Mouse (Mus musculus): Measurements from ENCODE around the gene Gck. TPM values are rescaled to one million over a fixed set of nuclear protein-coding genes. Genes with fewer than 3 reads are reported as not detected.

Gene Gck
- polyA plus RNA-seq, 1 experiment from 2014 or later: 7.7 TPM

DNA sequence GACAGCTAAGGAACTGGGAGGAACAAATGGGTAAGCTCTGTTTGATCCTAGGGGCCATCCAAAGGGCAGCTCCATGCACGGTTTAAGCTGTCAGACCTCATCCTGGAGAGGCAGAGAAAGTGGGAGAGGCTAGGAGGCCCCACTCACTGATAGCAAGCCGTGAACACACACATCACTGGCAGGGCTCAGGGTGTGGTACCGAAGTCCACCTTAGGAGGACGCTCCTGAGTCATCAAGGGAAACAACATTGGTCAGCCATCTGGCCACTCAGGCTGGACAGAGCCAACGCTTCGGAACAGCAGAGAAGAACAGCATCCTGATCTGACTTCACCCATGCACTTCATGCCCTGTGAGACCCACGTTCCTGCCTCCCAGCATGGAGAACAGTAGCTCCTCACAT, 29.2 kb upstream of the Gck start:
- ATAC-seq (replicated peaks): no peak
- 89% methylated on average over 7 of the region's 7 CpGs for WGBS
- no peaks in the 10 kb centered on the region for H3K9me3 ChIP-seq

DNA sequence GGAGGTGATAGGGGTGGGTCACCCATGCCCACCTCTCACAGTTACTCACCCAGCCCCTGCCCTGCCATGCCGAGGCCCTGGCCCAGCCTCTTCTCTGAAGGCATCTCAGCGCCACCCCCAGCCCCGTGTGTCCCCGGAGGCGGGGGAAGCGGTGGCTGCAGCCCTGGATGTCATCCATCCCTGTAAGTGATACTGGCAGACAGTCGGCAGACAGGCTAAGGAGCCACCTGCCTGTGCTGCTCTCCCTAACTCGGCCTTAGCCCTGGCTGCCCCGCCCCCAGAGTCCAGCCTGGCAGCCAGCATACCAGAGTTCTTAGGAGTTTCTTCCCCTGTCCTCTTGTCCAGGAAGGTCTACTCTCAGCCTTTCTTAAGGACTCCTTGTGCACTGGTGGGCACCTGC, 26.2 kb upstream of the Gck start:
- 25% methylated on average over 9 of the region's 9 CpGs for WGBS
- Histone ChIP-seq H3K9me3 (no peaks in the 10 kb centered on the region), H3K27ac (replicated peaks) (no peak overlapping the region), H3K4me2 (replicated peaks) (no peak overlapping the region), H3K27me3 (no peaks in the 10 kb centered on the region), H3K9ac (replicated peaks) (no peak overlapping the region), H3K4me1 (no peaks in the 10 kb centered on the region), H3K4me3 (no peak overlapping the region), H3K36me3 (peaks cover 7% of the 10 kb centered on the region)
- no peak for ATAC-seq (replicated peaks)

More for the DNA sequence above, 29.2 kb upstream of the Gck start:
- Histone ChIP-seq H3K36me3 (no peaks in the 10 kb centered on the region), H3K9ac (replicated peaks) (no peak overlapping the region), H3K4me1 (no peaks in the 10 kb centered on the region), H3K27me3 (no peaks in the 10 kb centered on the region), H3K27ac (replicated peaks) (no peak overlapping the region), H3K4me3 (no peak overlapping the region), H3K4me2 (replicated peaks) (no peak overlapping the region)

DNA sequence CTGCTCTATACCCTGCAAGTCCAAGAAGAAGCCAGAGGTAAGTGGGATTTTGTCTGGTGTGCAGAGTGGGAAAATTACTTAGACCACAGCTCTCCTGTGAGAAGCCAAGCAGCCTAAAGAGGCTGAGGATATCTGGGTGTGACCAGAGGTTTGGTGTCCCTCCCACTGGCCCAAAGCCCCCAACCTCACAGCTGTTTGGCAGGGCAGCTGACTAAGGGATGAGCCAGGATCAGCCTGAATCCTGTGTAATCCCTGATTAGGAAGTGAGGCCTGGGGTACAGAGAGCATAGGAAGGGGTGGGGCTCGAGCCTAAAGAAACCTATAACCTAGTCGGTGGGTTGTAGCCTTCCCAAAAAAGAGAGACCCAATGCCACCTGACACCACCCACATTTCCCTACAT, 25.2 kb upstream of the Gck start:
- H3K4me3 ChIP-seq: no peak overlapping the region
- H3K4me1 ChIP-seq: no peaks in the 10 kb centered on the region
- no peak overlapping the region for H3K27ac ChIP-seq (replicated peaks)
- no peak overlapping the region for H3K4me2 ChIP-seq (replicated peaks)
- H3K27me3 ChIP-seq: no peaks in the 10 kb centered on the region
- H3K9me3 ChIP-seq: no peaks in the 10 kb centered on the region
- WGBS: 66% methylated on average over 2 of the region's 2 CpGs
- no peak for ATAC-seq (replicated peaks)
- H3K36me3 ChIP-seq: peaks cover 8% of the 10 kb centered on the region
- no peak overlapping the region for H3K9ac ChIP-seq (replicated peaks)

DNA sequence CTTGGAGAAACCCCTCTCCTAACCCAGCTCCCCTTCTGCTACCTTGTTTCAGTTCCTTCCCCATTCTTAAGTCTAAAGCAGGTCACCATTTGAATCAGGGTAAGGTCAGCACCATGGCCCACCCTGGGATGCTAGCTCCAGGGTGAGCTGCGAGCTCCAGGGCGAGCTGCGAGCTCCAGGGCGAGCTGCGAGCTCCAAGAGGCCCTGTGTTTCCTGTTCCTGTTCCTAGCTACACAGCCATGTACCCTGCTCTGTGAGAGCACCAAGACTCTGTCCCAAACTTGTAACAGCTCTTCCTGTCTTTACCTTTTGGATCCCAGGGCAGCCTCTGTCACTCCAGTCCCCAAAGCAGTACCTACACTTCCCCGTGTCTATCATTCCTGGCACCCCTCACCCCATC, 24.2 kb upstream of the Gck start:
- WGBS: 87% methylated on average over 6 of the region's 6 CpGs
- no peak for ATAC-seq (replicated peaks)
- Histone ChIP-seq H3K4me2 (replicated peaks) (no peak overlapping the region), H3K9me3 (no peaks in the 10 kb centered on the region), H3K4me3 (no peak overlapping the region), H3K9ac (replicated peaks) (no peak overlapping the region), H3K27me3 (no peaks in the 10 kb centered on the region), H3K36me3 (peaks cover 13% of the 10 kb centered on the region), H3K27ac (replicated peaks) (no peak overlapping the region), H3K4me1 (no peaks in the 10 kb centered on the region)

- no peaks in the 10 kb centered on the region for H3K4me1 ChIP-seq
- no peaks in the 10 kb centered on the region for H3K9me3 ChIP-seq
- H3K4me3 ChIP-seq: no peak overlapping the region
- no peak overlapping the region for H3K9ac ChIP-seq (replicated peaks)
- no peaks in the 10 kb centered on the region for H3K27me3 ChIP-seq
- H3K27ac ChIP-seq (replicated peaks): no peak overlapping the region
- H3K4me2 ChIP-seq (replicated peaks): no peak overlapping the region
- ATAC-seq (replicated peaks): no peak
- WGBS: 57% methylated on average over 7 of the region's 7 CpGs
- peaks cover 20% of the 10 kb centered on the region for H3K36me3 ChIP-seq
These were observed 23.3 kb upstream of the Gck start for GRCm38 (mm10) chr11:5973151-5973550.

- Histone ChIP-seq H3K36me3 (peaks cover 38% of the 10 kb centered on the region), H3K4me1 (no peaks in the 10 kb centered on the region), H3K9ac (replicated peaks) (no peak overlapping the region), H3K4me2 (replicated peaks) (no peak overlapping the region), H3K27ac (replicated peaks) (no peak overlapping the region), H3K4me3 (no peak overlapping the region), H3K27me3 (no peaks in the 10 kb centered on the region), H3K9me3 (no peaks in the 10 kb centered on the region)
- WGBS: 69% methylated on average over 7 of the region's 7 CpGs
- ATAC-seq (replicated peaks): no peak
These were observed 21.3 kb upstream of the Gck start for GRCm38 (mm10) chr11:5971202-5971601.

DNA sequence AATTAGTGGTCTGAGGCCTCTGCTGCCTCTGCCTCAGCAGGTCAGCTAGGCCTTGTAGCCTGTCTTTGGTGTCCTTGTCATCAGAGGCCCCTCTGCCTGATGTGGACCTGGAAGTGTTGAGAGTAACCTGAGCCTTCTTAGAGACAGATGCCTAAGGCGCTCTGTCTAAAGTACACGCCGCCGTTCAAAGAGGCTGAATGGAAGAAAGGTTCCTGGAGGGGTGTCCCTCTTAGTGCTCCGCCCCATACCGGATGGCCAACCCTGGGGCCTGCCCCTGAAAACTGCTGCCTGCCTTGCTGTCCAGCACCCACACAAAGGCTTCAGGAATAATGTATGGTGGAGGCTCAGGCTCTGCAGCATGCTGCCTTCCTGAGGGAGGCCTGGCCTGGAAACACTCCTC, 18.3 kb upstream of the Gck start:
- ATAC-seq (replicated peaks): no peak
- 86% methylated on average over 6 of the region's 6 CpGs for WGBS
- H3K4me1 ChIP-seq: no peaks in the 10 kb centered on the region
- H3K27ac ChIP-seq (replicated peaks): no peak overlapping the region
- no peak overlapping the region for H3K4me3 ChIP-seq
- H3K9ac ChIP-seq (replicated peaks): no peak overlapping the region
- H3K36me3 ChIP-seq: peaks cover 66% of the 10 kb centered on the region
- no peaks in the 10 kb centered on the region for H3K9me3 ChIP-seq
- H3K27me3 ChIP-seq: no peaks in the 10 kb centered on the region
- no peak overlapping the region for H3K4me2 ChIP-seq (replicated peaks)

DNA sequence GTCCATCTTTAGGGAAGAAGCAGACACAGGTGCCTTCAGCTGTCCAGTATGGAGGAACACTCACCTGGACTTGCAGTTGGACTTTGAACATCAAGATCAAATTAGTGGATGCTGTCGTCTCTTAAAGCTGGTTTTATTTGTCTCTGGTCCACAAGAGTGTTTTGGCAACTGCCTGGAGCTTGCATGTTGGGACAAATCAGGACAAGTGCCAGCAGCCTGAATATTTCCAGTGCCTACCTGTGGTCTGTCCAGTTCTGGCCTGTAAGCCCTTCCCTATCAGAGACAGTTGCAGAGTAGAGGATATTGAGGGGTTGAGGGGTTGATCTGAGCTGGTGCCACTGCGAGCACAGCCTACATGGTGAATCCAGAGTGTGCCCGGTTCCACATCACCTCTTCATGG, 16.9 kb upstream of the Gck start:
- no peaks in the 10 kb centered on the region for H3K9me3 ChIP-seq
- H3K36me3 ChIP-seq: peaks cover 76% of the 10 kb centered on the region
- H3K9ac ChIP-seq (replicated peaks): no peak overlapping the region
- no peak overlapping the region for H3K27ac ChIP-seq (replicated peaks)
- ATAC-seq (replicated peaks): no peak
- H3K4me2 ChIP-seq (replicated peaks): no peak overlapping the region
- H3K4me1 ChIP-seq: no peaks in the 10 kb centered on the region
- H3K27me3 ChIP-seq: no peaks in the 10 kb centered on the region
- 97% methylated on average over 3 of the region's 3 CpGs for WGBS
- H3K4me3 ChIP-seq: no peak overlapping the region

- Histone ChIP-seq H3K9ac (replicated peaks) (no peak overlapping the region), H3K4me1 (no peaks in the 10 kb centered on the region), H3K4me3 (no peak overlapping the region), H3K4me2 (replicated peaks) (no peak overlapping the region), H3K36me3 (peaks cover 81% of the 10 kb centered on the region), H3K9me3 (no peaks in the 10 kb centered on the region), H3K27ac (replicated peaks) (no peak overlapping the region), H3K27me3 (no peaks in the 10 kb centered on the region)
- WGBS: 84% methylated on average over 11 of the region's 11 CpGs
- ATAC-seq (replicated peaks): no peak
These were observed 16.0 kb upstream of the Gck start for GRCm38 (mm10) chr11:5965865-5966264.

DNA sequence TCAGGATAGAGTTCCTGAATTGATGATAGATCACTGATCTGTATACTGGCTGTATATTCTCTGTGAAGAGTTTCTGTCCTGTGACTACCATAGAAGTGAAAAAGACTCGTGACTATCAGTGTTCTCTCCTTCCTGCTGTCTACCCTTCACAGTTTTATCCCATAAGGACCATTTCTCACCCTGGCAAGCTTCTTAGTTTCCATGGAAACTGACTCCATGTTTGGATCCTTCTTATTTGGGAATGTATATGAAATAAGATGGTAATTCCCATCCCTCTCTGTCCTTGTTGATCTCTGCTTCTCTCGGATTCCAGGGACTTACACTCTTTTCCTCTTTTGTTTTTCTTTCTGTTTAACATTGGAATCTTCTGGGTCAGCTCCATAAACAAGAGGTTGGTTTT, 10.2 kb upstream of the Gck start:
- Histone ChIP-seq H3K9me3 (no peaks in the 10 kb centered on the region), H3K4me1 (peaks cover 18% of the 10 kb centered on the region), H3K4me3 (no peak overlapping the region), H3K27ac (replicated peaks) (no peak overlapping the region), H3K4me2 (replicated peaks) (no peak overlapping the region), H3K36me3 (peaks cover 46% of the 10 kb centered on the region), H3K27me3 (no peaks in the 10 kb centered on the region), H3K9ac (replicated peaks) (no peak overlapping the region)
- 81% methylated on average over 2 of the region's 2 CpGs for WGBS
- no peak for ATAC-seq (replicated peaks)

- Histone ChIP-seq H3K4me2 (replicated peaks) (peak within 1 kb of the TSS; percentile 56), H3K27me3 (no peaks in the 10 kb centered on the region), H3K4me3 (peak within 1 kb of the TSS; percentile 75), H3K27ac (replicated peaks) (peak within 1 kb of the TSS; percentile 83), H3K9ac (replicated peaks) (peak within 1 kb of the TSS; percentile 84), H3K36me3 (peaks cover 4% of the 10 kb centered on the region), H3K4me1 (peaks cover 22% of the 10 kb centered on the region), H3K9me3 (no peaks in the 10 kb centered on the region)
- peak; percentile 98 for ATAC-seq (replicated peaks)
- WGBS: under 1% methylated on average over 71 of the region's 71 CpGs
These were observed 5.8 kb upstream of the Gck start, which contains the start of gene Ykt6 for GRCm38 (mm10) chr11:5955546-5956276. Gene Ykt6, plus strand, starts transcription at chr11:5955693.

DNA sequence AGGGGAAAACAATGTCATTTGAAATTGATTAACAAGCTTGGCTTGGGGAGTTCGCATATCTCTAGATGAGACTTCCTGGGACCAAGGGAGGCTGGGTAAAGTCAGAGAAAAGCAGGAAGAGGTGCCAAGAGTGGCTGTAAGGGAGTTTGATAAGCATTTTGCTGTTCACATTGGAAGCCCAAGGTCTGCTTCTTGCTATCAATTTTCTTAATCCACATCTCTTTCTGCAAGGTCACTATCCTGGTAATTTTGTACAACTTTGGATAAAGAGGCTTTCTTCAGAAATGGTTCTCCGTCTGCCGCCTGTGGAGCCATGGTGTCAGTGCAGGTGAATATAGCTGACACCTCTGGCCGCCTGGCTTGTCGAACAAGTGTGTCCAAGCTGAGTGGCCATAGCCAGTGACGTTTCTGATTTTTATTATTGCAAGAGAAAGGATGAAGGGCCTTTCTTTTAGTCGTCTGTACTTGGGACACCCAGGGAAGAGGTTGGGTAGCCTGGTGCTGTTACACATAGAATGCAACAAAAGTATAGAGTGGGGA, 5.2 kb upstream of the Gck start:
- WGBS: 6% methylated on average over 7 of the region's 7 CpGs
- Histone ChIP-seq H3K36me3 (no peaks in the 10 kb centered on the region; the same call in 1 of the 2 replicates), H3K27me3 (no peaks in the 10 kb centered on the region), H3K27ac (replicated peaks) (peak overlapping the region; percentile 83), H3K4me2 (replicated peaks) (peak overlapping the region; percentile 56), H3K4me1 (peaks cover 22% of the 10 kb centered on the region), H3K9me3 (no peaks in the 10 kb centered on the region), H3K4me3 (peak overlapping the region; percentile 75), H3K9ac (replicated peaks) (peak overlapping the region; percentile 84)
- ATAC-seq (replicated peaks): peak; percentile 61; the same call in 1 of the 2 replicates

GRCm38 (mm10) chr11:5954435-5954834, 4.6 kb upstream of the Gck start:
- no peaks in the 10 kb centered on the region for H3K9me3 ChIP-seq
- H3K4me3 ChIP-seq: no peak overlapping the region
- H3K4me1 ChIP-seq: peaks cover 28% of the 10 kb centered on the region
- WGBS: 83% methylated on average over 5 of the region's 5 CpGs
- H3K27ac ChIP-seq (replicated peaks): no peak overlapping the region
- H3K27me3 ChIP-seq: no peaks in the 10 kb centered on the region
- no peaks in the 10 kb centered on the region; the same call in 1 of the 2 replicates for H3K36me3 ChIP-seq
- no peak overlapping the region for H3K4me2 ChIP-seq (replicated peaks)
- ATAC-seq (replicated peaks): no peak
- no peak overlapping the region for H3K9ac ChIP-seq (replicated peaks)
